Mouse (Mus musculus) megakaryocyte, embryonic 14.5 days (primary cell): ENCODE data around the gene Islr.

Source experiments
- FLI1 ChIP-seq: IDR thresholded peaks from 2 replicates; pipeline ENCODE4 v1.6.1; 2012; ENCODE audit warnings: low read length, inconsistent platforms, mixed read lengths
- GATA1 ChIP-seq: IDR thresholded peaks from 3 replicates; pipeline ENCODE4 v1.6.1; 2012; ENCODE audit warnings: mixed read lengths, low read length, inconsistent platforms, borderline replicate concordance

- TF ChIP-seq GATA1 (no peak), FLI1 (no peak)
Observed at GRCm38 (mm10) chr9:58231746-58232145, 27.6 kb upstream of the Islr start.
